Mouse (Mus musculus) kidney, adult 18-20 months (tissue): ENCODE measurements around the gene Fbxl3.

Experiments
- DNase-seq: peaks from one replicate; pipeline ENCODE4 v3.0.0; 2021

The Fbxl3 gene

GRCm38 (mm10) chr14:103033271-103033823 lies 66.0 kb downstream of the Fbxl3 start:
- DNase-seq, result peak; percentile 8
